Mouse (Mus musculus) liver, embryonic 14.5 days (tissue): ENCODE measurements at regions not wholly inside any gene's neighbourhood (a gene's known extent, or its start where the extent isn't known, plus 50 kb on each side); places are given as distances from the start of the nearest gene placed in this dataset.

Source experiments
- CTCF ChIP-seq: IDR thresholded peaks from 2 replicates; pipeline ENCODE4 v1.5.1; 2016; ENCODE audit warnings: antibody characterized with exemption, low read depth, control low read depth
- EP300 ChIP-seq: IDR thresholded peaks from 2 replicates; pipeline ENCODE4 v1.6.1; 2016; ENCODE audit warnings: antibody characterized with exemption, low read depth

DNA sequence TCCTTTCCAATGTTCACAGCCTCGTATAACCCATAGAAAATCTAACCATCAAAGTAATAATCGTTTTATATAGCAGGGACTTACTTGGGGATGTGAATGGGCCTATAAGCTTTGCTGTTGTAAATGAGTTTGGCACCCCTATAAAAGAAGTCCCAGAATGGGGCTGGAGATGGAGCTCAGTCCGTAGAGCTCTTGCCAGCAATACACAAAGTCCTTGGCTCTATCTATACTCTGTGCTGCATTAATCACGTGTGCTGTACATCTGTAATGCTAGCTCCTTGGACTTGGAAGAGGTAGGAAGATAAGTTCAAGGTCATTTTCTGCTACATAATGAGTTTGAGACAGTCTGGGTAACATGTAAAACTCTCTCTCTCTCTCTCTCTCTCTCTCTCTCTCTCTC is 236.8 kb upstream of the Il12b start:
- no peak for TF ChIP-seq CTCF
- TF ChIP-seq EP300, result no peak
